Mouse (Mus musculus): ENCODE data around the gene Atp1a2.

Atp1a2 gene

DNA sequence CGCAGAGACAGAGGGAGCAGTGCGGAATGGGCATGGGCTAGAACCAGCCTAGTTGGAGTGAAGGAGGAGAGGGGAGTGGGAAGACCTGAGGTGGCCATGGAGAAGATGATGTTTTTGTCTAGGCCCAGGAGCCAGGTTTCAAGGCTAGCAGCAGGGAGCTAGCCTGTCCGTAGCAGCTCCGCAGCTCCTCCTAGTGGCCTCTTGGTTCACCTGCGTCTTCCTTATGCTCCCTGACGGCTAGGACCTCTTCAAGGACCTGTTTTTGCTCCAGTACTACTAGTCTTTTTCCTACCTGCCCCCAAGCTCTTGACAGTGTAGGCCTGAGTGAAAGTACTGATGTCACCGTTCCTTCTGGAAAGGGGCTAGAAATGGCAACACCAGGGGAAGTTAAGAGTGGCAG is 26.9 kb upstream of the Atp1a2 start:
- peak; percentile 77 to 92 for DNase-seq (ENCODE audit: inconsistent age in 2 of 2, low spot score in 1 of 2)

DNA sequence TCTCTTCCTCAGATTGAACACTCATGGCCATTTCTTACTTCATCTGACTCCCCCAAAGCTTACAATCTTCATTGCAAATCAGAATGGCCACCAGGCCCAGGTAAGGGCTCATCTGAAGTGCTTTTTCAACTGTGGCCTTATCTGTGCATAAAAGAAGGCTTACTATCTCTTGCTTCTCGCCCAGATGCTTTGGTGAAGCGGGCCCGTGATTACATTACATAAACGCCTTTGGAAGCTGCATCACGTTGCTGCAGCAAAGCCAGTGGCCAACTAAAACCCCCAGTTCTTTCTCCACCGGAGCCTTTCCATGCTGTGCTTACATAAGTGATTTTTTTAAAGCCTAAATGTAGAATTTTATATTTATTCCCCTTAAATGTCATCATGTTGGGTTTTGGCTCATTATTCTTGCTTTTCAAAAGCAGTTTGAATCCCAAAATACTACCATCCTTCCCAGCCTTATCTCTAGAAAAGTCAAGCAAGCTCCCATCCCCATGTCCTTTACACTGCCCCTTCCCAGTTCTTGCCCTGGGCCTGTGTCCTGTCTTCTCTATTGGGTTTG is 26.0 kb upstream of the Atp1a2 start:
- peak in 1 of 2 experiments; percentile 27 for DNase-seq (ENCODE audit: inconsistent age in 2 of 2, low spot score in 1 of 2)

DNA sequence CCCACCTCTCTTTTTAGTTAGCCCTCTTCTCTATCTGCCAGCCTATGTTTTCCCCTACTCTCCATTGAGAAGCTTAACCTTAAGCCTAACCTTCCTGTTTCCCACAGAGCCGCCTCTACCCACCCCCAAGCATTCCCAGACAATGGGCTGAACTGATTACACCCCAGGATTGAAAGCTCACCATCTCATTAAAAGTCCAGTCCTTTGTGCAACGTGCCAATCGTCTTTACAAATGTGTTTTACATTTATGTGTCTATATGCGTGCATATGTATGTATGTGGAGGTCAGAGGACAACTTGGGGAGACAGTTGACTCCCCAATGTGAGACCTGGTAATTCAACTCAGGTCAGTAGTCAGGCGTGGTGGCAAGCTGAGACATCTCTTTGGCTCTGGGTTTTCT is 25.4 kb upstream of the Atp1a2 start:
- no peak for DNase-seq (ENCODE audit: inconsistent age in 2 of 2, low spot score in 1 of 2)

DNA sequence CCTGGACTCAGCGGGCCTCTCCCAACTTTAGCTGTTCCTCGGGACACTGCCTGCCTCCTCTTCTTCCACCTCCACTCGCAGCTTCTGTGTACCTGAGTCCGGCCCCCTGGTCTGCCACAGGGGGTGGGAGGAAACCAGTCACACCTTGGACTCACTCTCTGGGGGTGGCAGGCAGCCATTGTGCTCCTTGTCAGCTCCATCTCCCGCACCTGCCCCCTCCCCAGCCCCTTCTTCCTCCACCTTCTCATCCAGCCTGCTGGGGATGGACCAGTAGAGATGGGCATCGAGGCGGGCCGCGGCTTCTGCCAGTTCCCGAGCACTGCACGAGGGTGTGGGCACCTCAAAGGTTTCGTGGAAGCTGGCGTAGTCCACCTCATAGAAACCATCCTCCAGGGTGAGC is 24.9 kb upstream of the Atp1a2 start:
- peak in 1 of 2 experiments; percentile 23 for DNase-seq (ENCODE audit: inconsistent age in 2 of 2, low spot score in 1 of 2)

DNA sequence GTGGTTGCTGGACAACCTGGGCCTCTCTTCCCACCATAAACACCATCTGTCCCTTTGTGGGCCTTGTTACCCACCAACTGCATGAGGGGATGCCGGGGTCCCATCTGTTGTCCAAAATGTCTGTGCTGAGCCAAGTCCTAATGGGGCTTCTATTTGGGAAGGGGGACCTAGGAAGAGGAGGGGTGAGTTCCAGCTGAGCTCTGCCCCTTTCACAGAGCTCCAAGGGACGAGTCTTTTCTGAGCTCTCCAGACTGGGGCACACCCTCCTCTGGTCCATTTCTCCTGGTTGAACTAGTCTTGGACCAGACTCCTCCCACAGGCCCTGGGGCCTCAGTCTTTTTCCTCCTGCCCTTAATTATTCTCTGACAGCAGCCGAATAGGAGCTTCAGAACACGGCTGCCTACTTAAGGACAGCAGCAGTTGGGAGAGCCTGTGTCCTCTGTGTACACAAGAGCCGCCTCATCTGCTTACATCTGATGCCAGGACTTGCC is 22.1 kb upstream of the Atp1a2 start:
- DNase-seq (ENCODE audit: inconsistent age in 2 of 2, low spot score in 1 of 2): no peak

DNA sequence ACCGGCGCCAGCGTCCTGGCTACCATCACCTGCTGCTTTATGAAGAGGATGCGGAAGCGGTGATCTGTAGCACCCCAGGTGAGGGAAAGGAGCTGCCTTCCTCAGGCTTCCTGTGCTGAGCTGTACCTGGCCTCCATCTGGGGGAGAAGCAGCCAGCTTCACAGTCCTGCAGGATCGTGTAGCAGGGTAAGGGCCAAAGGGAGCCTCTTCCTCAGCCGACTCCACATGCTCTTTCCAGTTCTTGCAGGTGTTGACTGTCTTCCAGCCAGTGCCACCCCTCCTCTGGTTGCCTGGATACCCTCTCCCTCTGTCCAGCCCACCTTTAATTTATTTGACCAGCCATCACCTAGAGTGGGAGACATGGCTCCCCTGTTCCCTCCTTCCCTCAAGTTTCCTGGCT is 21.5 kb upstream of the Atp1a2 start:
- no peak for DNase-seq (ENCODE audit: inconsistent age in 2 of 2, low spot score in 1 of 2)

DNA sequence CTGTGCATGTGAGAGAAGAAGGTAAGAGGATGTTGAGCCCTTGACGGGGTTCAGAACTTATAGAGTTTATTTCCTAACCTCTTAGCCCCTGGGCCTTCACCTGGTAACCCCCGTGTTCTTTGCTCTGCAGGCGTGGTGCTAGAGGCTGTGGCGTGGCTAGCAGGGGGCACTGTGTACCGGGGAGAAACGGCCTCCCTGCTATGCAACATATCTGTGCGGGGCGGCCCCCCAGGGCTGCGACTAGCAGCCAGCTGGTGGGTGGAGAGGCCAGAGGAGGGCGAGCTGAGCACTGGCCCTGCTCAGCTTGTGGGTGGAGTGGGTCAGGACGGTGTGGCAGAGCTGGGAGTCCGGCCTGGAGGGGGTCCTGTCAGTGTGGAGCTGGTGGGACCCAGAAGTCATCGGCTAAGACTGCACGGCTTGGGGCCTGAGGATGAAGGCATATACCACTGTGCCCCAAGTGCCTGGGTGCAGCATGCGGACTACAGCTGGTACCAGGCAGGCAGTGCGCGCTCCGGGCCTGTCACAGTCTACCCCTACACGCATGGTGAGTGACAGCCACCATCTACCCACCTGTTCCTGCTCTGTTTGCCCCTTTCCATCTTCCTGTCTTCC is 20.7 kb upstream of the Atp1a2 start:
- DNase-seq (ENCODE audit: inconsistent age in 2 of 2, low spot score in 1 of 2): no peak

DNA sequence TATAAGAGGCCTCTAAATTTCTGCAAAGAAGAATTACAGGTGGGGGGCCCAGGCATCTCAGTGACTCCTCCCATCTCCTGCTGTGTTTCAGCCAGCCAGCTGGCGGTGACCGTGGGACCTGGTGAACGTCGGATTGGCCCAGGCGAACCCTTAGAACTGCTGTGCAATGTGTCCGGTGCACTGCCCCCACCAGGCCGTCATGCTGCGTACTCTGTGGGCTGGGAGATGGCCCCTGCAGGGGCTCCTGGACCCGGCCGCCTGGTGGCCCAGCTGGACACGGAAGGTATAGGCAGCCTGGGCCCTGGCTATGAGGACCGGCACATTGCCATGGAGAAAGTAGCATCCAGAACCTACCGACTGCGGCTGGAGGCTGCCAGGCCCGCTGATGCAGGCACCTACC is 20.1 kb upstream of the Atp1a2 start:
- DNase-seq (ENCODE audit: inconsistent age in 2 of 2, low spot score in 1 of 2): no peak

DNA sequence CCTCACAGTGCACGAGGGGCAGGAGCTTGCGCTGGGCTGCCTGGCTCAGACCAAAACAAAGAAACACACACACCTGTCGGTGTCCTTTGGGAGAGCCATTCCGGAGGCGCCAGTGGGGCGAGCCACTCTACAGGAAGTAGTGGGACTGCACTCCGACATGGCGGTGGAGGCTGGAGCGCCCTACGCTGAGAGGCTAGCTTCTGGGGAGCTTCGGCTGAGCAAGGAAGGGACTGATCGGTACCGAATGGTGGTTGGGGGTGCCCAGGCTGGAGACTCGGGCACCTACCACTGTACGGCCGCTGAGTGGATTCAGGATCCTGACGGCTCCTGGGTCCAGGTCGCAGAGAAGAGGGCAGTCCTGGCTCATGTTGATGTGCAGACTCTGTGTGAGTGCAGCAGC is 19.6 kb upstream of the Atp1a2 start:
- DNase-seq (ENCODE audit: inconsistent age in 2 of 2, low spot score in 1 of 2): no peak

DNA sequence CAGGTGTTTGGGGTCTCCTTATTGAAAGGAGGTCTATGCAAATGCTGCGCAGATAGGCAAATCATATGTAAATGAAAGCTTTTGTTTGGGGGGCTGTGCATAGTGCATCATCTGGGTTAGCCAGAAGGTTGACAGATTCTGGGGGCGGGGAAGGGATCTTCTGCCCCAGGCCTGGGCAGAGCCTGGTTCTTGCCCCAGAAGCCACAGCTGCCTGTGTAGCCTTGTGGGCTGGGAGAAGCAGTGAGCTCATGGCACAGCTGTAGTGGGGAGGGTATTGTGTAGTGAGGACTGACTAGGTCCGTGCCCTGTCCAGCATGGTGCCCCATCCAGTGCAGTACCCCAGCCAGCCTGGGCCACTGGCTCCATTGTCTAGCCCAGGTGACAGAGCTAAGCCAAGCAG is 17.0 kb upstream of the Atp1a2 start:
- DNase-seq (ENCODE audit: inconsistent age in 2 of 2, low spot score in 1 of 2): peak in 1 of 2 experiments; percentile 32

DNA sequence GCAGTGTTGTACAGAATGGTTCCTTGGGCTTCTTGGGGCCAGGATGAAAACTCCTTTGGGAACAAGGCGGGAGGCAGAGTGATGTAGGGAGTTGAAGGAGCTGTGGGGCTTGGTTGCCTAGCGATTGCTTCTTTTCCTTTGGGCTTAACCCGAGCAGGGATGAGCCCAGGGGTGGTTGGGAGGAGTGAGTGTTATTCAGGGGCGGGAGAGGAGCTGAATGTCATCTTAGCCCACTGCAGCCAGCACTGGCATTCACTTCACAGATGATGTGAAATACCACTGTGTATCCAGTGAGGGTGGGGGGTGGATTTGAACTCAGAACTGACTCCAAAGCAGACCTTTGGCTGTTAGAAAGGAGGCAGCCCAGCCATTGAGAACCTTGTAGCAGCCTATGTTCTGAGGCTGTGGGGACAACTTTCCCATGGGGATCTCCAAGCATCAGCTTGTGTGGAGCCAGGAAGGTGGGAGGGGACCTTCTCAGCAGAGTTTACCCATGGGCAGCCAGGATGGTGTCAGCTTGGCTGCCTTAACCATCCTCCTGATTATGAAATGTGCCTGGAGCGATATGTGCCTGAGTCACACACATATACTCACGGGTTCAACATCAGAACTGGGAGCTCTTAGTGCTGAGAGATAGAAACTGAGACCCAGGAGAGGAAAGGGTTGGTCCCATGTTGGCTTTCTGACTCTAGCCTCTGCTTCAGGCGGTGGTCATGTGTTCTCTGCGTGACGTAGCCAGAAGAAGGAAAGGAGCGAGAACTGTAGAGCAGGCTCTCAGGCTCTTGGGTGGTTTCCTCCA is 15.9 kb upstream of the Atp1a2 start:
- DNase-seq (ENCODE audit: inconsistent age in 2 of 2, low spot score in 1 of 2): peak in 1 of 2 experiments; percentile 65

DNA sequence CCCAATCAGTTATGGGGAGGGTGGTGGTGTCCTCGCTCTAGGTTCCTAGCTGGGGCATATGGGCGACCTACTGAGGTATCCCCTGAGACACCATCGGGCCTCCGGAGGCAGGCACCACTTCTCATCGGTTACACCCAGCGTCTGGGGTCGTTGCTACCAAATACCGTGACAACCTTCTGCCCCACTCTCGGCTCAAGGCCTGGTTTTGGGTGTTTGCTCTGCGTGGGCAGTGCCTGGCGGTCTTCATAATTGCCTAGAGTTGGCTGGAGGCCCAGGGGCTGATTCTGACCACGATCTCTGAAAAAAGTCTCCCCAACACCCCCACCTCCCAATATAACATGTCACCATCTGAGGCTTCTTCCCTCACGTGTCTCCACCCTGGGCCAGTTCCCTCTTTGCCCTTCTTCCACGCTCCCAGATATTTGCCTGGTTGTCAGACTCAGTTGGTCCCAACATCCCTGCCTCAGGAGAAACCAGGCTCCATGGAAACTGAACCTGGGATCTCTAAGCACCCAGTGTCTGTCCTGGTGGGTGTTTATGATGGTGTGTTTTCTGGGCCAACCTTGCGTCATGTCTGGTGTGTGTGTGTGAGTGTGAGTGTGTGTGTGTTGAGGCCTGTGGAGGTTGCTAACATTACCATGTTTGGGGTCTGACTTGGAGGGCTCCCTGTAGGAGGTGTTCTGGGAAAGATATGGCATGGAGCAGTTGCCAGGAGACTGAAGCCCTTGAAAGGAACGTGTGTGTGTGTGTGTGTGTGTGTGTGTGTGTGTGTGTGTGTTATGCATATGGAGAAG is 15.1 kb upstream of the Atp1a2 start:
- DNase-seq (ENCODE audit: inconsistent age in 2 of 2, low spot score in 1 of 2): no peak

DNA sequence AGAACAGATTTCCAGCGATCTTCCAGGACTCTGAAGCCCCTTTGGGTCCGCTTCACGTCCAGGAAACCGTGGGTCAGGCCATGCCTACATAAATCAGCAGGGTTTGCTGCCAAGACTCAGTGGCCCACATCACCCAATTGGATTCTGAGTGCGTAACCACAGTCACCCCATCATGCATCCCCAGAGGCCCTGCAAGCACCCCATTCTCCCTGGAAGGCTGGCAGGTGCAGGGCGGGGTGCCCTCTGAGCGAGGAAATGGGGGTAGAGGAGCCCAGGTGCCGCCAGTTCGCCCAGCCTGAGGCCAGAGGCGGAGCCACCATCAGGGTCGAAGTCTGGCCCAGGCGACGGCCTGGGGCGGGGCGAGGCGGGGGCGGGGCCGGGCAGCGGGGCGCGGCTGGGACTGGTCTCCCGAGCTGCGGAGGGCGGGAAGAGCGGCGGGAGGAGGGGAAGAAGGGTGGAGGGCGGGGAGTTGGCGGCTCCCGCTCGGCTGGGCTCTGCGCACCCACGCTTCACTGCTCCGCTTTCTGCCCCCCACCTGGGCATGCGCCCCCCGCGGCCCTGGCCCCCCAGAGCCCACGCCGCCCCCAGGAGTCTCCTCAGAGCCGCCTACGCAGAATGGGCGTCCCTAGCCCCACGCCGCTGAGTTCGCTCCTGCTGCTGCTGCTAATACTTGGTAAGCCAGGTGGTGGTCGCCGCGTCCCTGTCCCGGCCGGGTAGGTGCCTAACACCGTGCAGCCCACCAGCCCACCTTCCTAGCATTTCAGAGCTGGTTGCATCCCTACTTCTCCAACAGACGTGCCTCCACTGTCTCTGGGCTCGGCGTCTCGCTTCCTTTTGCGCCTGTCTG is 14.3 kb upstream of the Atp1a2 start:
- peak; percentile 93 to 98 for DNase-seq (ENCODE audit: inconsistent age in 2 of 2, low spot score in 1 of 2)

DNA sequence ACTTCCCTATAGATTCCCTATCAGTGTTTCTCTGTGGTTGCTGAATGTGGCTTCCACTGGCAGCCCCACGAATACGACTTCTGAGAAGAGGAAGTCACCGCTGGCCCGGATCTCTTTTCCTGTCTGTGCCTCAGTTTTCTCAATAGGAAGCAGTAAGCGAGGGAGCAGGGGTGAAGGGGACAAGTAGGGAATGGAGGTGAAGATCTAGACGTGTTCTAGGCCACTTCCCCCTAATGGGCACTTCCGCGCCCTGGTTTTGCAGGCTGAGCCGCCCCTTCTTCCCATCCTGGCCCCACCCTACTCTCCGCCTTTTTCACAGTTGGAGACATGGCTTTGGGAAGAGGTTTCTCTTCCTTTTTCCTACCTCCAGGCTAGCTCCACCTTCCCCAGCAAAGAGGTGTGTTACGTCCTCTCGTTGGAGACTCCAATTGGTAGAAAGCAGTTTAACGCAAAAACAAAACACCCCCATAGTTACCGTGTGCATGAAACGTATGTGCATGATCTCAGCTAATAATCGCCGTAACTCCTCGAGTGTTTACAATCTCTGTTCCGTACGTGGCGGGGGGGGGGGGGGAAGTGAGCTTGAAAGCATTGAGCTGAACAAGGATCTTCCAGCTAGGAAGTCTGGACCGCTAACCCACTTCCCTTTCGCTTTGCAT is 13.5 kb upstream of the Atp1a2 start:
- DNase-seq (ENCODE audit: inconsistent age in 2 of 2, low spot score in 1 of 2): peak; percentile 87 to 93

DNA sequence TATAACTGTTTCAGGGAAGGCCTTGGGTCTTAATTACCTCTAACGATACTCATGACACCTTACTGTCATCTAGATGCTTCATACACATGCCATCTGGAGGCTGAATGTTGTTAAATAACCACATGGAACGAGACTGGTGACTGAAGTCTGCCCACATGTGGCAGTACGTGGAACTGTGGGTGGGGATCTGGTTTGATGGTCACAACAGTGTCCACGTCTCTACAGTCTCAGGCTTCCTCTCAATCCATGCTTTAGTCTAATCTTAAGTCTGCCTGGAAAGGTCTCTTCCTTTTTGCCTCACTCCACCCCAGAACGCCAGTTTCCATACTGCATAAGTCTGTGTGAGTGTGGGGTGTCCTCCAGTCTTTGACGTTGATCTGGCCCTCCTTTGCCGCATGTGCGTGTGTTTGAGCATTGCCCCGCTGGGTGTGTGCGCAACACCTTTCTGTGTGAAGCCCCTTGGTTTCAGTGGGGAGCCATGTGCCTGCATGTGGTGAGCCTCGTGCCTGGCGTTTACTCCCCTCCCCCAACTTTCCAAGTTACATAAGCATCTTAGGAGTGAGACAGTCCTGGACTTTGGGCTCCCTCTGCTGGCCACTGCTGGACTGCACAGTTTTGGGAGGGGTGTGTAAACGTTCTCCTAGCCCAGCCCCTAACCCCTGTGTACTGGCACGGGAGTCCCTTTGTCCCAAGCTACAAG is 12.0 kb upstream of the Atp1a2 start:
- peak; percentile 90 to 99 for DNase-seq (ENCODE audit: inconsistent age in 2 of 2, low spot score in 1 of 2)

DNA sequence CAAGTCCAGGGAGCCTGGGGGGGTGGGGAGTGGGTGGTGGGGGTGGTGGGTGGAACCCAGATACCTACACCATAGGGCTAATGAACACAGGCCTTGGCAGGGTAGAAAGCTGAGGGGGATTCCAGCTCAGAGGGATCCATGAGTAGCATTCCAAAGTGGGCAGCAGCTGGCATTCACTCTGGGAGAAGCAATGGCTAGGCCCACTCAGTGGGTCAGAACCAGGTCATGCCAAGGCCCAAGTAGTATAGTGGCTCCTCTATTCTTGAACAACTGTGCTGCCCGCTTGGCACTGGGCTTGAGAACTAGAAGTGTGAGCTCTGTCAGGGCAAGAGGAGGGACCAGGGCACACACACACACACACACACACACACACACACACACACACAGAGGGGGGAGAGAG is 10.5 kb upstream of the Atp1a2 start:
- peak in 1 of 2 experiments; percentile 39 for DNase-seq (ENCODE audit: inconsistent age in 2 of 2, low spot score in 1 of 2)

DNA sequence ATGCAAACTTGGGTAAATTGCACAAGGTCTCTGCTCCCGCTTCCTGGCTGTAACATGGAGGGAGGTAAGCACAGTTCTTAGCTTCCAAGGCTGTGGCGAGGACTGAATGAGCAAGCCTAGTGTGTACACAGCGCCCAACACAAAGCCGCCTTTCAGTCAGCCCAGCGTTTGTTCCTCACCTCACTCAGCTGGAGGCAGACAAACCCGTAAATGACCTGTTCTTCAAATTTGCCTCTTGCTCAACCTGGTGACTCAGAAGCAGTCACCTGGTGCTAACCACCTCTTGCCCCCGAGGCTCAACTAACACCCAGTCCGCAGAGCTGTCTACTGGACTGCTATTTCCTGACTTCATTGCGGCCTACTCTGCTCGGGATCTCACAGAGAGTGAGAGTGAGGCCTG is 10.1 kb upstream of the Atp1a2 start:
- DNase-seq (ENCODE audit: inconsistent age in 2 of 2, low spot score in 1 of 2): peak in 1 of 2 experiments; percentile 38

DNA sequence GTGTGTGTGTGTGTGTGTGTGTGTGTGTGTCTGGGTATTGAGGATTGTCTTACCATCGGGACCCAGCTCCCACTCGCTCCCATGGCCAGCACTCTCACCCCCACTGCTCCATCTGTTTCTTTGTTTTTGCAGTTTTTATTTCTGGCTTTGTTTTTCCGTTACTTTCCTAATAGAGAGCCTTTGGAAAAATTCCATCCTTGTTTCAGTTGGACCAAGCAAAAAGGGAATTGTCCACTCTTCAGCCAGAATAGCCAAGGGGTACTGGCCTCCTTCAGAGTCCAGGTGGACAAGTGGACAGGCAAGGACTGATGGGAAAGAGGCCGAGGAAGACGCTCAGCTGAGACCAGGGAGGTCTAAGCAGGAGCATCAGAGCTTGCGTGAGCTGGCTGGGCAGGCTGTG is 9.0 kb upstream of the Atp1a2 start:
- DNase-seq (ENCODE audit: inconsistent age in 2 of 2, low spot score in 1 of 2): peak in 1 of 2 experiments; percentile 25

DNA sequence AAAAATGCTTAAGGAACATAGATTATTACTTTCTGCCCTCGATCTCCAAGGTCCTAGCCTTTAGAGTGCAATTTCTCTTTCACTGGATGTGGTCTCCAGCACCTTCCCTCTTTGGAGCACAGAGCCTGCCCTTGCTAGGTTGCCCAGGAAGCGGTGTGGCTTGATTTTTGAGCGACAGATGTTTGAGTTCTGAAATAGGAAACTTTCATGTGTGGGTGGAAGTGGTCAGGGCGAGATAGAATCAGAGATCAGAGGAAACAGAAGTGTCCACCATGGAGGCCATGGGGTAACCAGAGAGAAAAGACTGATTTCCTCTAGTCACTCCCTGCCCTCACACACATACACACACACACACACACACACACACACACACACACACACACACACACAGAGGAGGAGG is 8.3 kb upstream of the Atp1a2 start:
- no peak for DNase-seq (ENCODE audit: inconsistent age in 2 of 2, low spot score in 1 of 2)

All from adrenal gland, adult (tissue).